Mouse (Mus musculus) G1E-ER4 (cell line): Measurements from ENCODE around the gene Trim56. TPM values are rescaled to one million over a fixed set of nuclear protein-coding genes. Genes with fewer than 3 reads are reported as not detected.

Experiments
- GATA1 ChIP-seq: IDR thresholded peaks from one replicate; pipeline ENCODE4 v1.8.0; 2012; ENCODE audit warnings: low read length, inconsistent platforms
- polyA plus RNA-seq: library from polyadenylated mRNA; stranded (reverse); fragments of >175 nt; gene quantifications from 2 replicates; pipeline ENCODE4 v1.2.3, GENCODE M21; 2012

Trim56 gene
- polyA plus RNA-seq, 1 experiment, result 23.7 TPM

DNA sequence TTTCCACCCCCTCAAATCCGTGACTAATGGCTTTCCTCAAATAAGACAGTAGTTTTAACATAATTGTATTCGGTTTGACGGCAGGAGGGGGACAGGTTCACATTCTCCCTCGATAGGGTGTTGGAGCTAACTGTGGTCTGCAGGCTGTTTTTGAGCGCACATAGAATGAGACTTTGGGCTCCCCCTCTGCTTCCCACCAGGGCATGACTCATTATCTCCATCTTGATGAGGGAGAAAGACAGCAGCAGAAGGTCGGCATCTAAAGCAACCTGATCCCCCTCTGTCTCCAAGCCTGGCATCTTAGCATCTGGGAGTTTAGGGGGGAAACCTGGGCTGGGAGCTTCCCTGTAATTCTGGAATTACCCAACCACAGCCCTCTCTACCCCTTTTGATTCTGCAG is 50.6 kb downstream of the Trim56 start:
- no peak for TF ChIP-seq GATA1

DNA sequence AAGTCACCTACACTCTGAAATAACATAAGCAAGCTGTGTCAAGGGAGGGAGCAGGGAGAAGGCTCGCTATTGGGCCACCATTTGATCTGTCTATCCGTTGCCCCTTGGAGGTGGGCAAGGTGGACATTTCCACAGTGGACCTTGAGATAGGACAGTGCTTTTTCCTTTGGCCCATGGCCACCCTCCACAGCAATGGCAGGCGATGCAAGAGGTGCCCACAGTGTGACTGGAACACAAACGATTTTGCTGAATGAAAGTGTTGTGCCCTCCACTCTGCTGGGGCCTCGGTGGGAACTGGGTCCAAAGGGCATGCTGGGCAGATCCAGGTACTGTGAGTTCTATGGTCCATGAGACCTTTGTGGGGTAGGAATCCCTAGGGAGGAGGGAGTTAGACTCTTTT is 53.4 kb downstream of the Trim56 start:
- TF ChIP-seq GATA1, result no peak

DNA sequence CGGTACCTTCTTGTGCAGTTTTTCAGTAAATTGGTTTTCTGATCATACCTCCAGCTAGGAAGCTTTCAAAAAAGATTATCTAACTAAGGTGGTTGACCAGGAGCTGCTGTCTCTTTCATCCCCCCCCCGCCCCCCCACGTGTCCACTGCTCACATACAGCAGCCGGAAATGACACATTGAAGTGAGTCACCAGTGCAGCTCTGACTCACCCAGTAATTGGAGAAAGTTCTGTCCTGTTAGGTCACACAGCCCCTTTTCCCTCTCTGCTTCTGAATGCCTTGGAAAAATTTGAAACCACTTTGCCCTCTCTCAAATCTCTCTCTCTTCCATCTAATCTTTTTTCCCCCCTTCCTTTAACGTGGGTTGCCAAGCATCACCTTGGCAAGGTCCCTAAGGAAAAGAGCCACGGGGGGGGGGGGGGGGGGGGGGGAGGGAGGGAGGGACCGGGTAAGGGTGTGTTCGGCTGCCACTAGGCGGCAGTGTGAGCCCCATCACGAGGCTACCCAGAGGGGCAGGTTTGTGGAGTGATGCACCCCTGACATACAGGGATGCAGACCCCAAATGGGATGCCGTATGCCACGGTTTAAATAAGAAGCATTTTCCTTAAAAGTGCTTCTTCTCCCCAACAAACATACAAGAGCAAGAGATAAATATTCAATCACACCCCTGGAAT is 54.1 kb downstream of the Trim56 start:
- no peak for TF ChIP-seq GATA1

Other genes with a start within 250 kb of the Trim56 start
- 0.03 TPM in 1 of 2 replicates, not detected in the other for gene Col26a1, start 233.0 kb downstream of the Trim56 start, polyA plus RNA-seq
- 4.9 and 6.1 TPM in 2 replicates for gene Ift22, start 208.1 kb downstream of the Trim56 start, polyA plus RNA-seq
- gene Fis1, start 162.9 kb downstream of the Trim56 start, polyA plus RNA-seq, result 472 and 602 TPM in 2 replicates
- 0.14 TPM in 1 of 2 replicates, not detected in the other for gene Cldn15, start 149.6 kb downstream of the Trim56 start, polyA plus RNA-seq
- 39.4 and 45.4 TPM in 2 replicates for gene Plod3, start 129.2 kb downstream of the Trim56 start, polyA plus RNA-seq
- gene Znhit1, start 128.2 kb downstream of the Trim56 start, polyA plus RNA-seq, result 236 and 308 TPM in 2 replicates
- 0.65 TPM in 2 replicates for gene Vgf, start 89.8 kb downstream of the Trim56 start, polyA plus RNA-seq
- gene Ap1s1, start 70.1 kb downstream of the Trim56 start, polyA plus RNA-seq, result 206 and 279 TPM in 2 replicates
- 3.2 and 3.3 TPM in 2 replicates for gene Serpine1, start 43.9 kb downstream of the Trim56 start, polyA plus RNA-seq
- not detected in 2 replicates for gene Muc3, start 33.1 kb upstream of the Trim56 start, polyA plus RNA-seq
- gene Muc3a, start 96.2 kb upstream of the Trim56 start, polyA plus RNA-seq, result not detected in 2 replicates
- gene Ache, start 171.3 kb upstream of the Trim56 start, polyA plus RNA-seq, result 18.7 and 23.1 TPM in 2 replicates
- gene Ufsp1, start 178.4 kb upstream of the Trim56 start, polyA plus RNA-seq, result 23.1 and 24.9 TPM in 2 replicates
- gene Srrt, start 191.5 kb upstream of the Trim56 start, polyA plus RNA-seq, result 407 and 412 TPM in 2 replicates
- gene Trip6, start 198.2 kb upstream of the Trim56 start, polyA plus RNA-seq, result 44.6 and 59.3 TPM in 2 replicates
- 0.44 and 0.82 TPM in 2 replicates for gene Slc12a9, start 217.4 kb upstream of the Trim56 start, polyA plus RNA-seq
- gene Ephb4, start 233.9 kb upstream of the Trim56 start, polyA plus RNA-seq, result not detected in 2 replicates